Mouse (Mus musculus) midbrain, postnatal 0 days (tissue): Measurements from ENCODE around the gene Thsd7b. TPM values are rescaled to one million over a fixed set of nuclear protein-coding genes. Genes with fewer than 3 reads are reported as not detected.

ENCODE experiments used
- ATAC-seq: fragments of 200-750 bp; cut with Nextera tagmentation; 2 replicates; pipeline ENCODE4 v1.8.0; 2017; ENCODE audit warnings: moderate number of reproducible peaks, mild to moderate bottlenecking, moderate TSS enrichment, moderate library complexity; ENCODE audit not compliant: low FRiP score
- DNase-seq: peaks from one replicate; pipeline ENCODE4 v3.0.0-alpha.2; 2015; ENCODE audit warnings: low spot score
- H3K27ac ChIP-seq: fragments of 300-500 bp; sonication (generic); 2 replicates; pipeline ENCODE4 v1.5.1; 2014; ENCODE audit warnings: low read depth, mild to moderate bottlenecking, low read length, mixed read lengths
- H3K27me3 ChIP-seq: fragments of 300-500 bp; sonication (generic); 2 replicates; pipeline ENCODE4 v1.6.1; 2014; ENCODE audit warnings: low read length, control low read depth, mixed read lengths; ENCODE audit not compliant: insufficient read depth
- H3K36me3 ChIP-seq: fragments of 300-500 bp; sonication (generic); 2 replicates; pipeline ENCODE4 v1.6.1; 2014; ENCODE audit warnings: low read length, control low read depth, mixed read lengths; ENCODE audit not compliant: insufficient read depth
- H3K4me1 ChIP-seq: fragments of 300-500 bp; sonication (generic); 2 replicates; pipeline ENCODE4 v1.6.1; 2014; ENCODE audit warnings: mild to moderate bottlenecking, control low read depth, antibody characterized with exemption, low read length, mixed read lengths; ENCODE audit not compliant: insufficient read depth
- H3K4me2 ChIP-seq: fragments of 300-500 bp; sonication (generic); 2 replicates; pipeline ENCODE4 v1.6.1; 2014; ENCODE audit warnings: low read depth, mild to moderate bottlenecking, low read length, mixed read lengths; ENCODE audit not compliant: poor library complexity, severe bottlenecking
- H3K4me3 ChIP-seq: fragments of 300-500 bp; sonication (generic); 2 replicates; pipeline ENCODE4 v1.5.1; 2014; ENCODE audit warnings: low read depth, mild to moderate bottlenecking, low read length, moderate library complexity
- H3K9ac ChIP-seq: fragments of 300-500 bp; sonication (generic); replicated peaks from 2 replicates; pipeline ENCODE4 v1.6.1; 2014; ENCODE audit warnings: mild to moderate bottlenecking, low read length, moderate library complexity, mixed read lengths; ENCODE audit not compliant: poor library complexity, severe bottlenecking
- H3K9me3 ChIP-seq: fragments of 300-500 bp; sonication (generic); 2 replicates; pipeline ENCODE4 v1.6.1; 2016; ENCODE audit warnings: low read length, control low read depth
- CTCF ChIP-seq: IDR thresholded peaks from 2 replicates; pipeline ENCODE4 v1.5.1; 2016; ENCODE audit warnings: antibody characterized with exemption, mild to moderate bottlenecking
- WGBS: fragments of 180-500 bp; shearing (Covaris S2); extraction: QIAGEN DNeasy Blood & Tissue Kit; methylation state at CpG from one replicate; pipeline ENCODE4 v1.1.7; 2014; 5-methylcytosine and 5-hydroxymethylcytosine counted together
- polyA plus RNA-seq: library from polyadenylated mRNA; unstranded; fragments of >200 nt; fragmentation: Nextera tagmentation; extraction: Ambion mirVana; gene quantifications from 2 replicates; pipeline ENCODE4 v1.2.1, GENCODE M21; 2015
- total RNA-seq: library from RNA; depleted of rRNA; stranded (reverse); fragments of >200 nt; gene quantifications from 2 replicates; pipeline ENCODE4 v1.2.3, GENCODE M21; 2014

The Thsd7b gene
- total and polyA plus RNA-seq, 2 experiments from 2014 or later: 11.6 to 20.8 TPM

GRCm38 (mm10) chr1:130055012-130055411, 781.9 kb downstream of the Thsd7b start:
- Histone ChIP-seq H3K4me3 (no peak overlapping the region), H3K4me1 (no peaks in the 10 kb centered on the region), H3K9me3 (no peaks in the 10 kb centered on the region), H3K27me3 (no peaks in the 10 kb centered on the region), H3K27ac (no peak overlapping the region), H3K36me3 (no peaks in the 10 kb centered on the region), H3K4me2 (no peak overlapping the region), H3K9ac (no peak overlapping the region)
- no peak for TF ChIP-seq CTCF
- DNase-seq (no peak), ATAC-seq (no peak)

- H3K27me3 ChIP-seq: no peaks in the 10 kb centered on the region
- no peaks in the 10 kb centered on the region for H3K36me3 ChIP-seq
- H3K4me1 ChIP-seq: no peaks in the 10 kb centered on the region
- no peaks in the 10 kb centered on the region for H3K9me3 ChIP-seq
- H3K4me2 ChIP-seq: no peak overlapping the region
- H3K27ac ChIP-seq: no peak overlapping the region
- H3K4me3 ChIP-seq: no peak overlapping the region
- no peak for DNase-seq
- H3K9ac ChIP-seq: no peak overlapping the region
- no peak for ATAC-seq
- TF ChIP-seq CTCF: no peak
Measured at GRCm38 (mm10) chr1:130062105-130062504, 789.0 kb downstream of the Thsd7b start.

- H3K9me3 ChIP-seq: no peaks in the 10 kb centered on the region
- DNase-seq: no peak
- H3K36me3 ChIP-seq: no peaks in the 10 kb centered on the region
- H3K4me3 ChIP-seq: no peak overlapping the region
- no peaks in the 10 kb centered on the region for H3K27me3 ChIP-seq
- 78% methylated on average over 3 of the region's 3 CpGs for WGBS
- ATAC-seq: no peak
- no peak overlapping the region for H3K9ac ChIP-seq
- no peak for TF ChIP-seq CTCF
- H3K27ac ChIP-seq: no peak overlapping the region
- H3K4me1 ChIP-seq: no peaks in the 10 kb centered on the region
- H3K4me2 ChIP-seq: no peak overlapping the region
Measured at GRCm38 (mm10) chr1:130066193-130066959, 793.3 kb downstream of the Thsd7b start.

GRCm38 (mm10) chr1:130083788-130084187, 810.7 kb downstream of the Thsd7b start:
- Histone ChIP-seq H3K9me3 (no peaks in the 10 kb centered on the region), H3K4me3 (no peak overlapping the region), H3K27me3 (no peaks in the 10 kb centered on the region), H3K27ac (no peak overlapping the region), H3K36me3 (no peaks in the 10 kb centered on the region), H3K4me1 (no peaks in the 10 kb centered on the region), H3K9ac (no peak overlapping the region), H3K4me2 (no peak overlapping the region)
- WGBS: 82% methylated on average over 2 of the region's 2 CpGs
- no peak for TF ChIP-seq CTCF
- DNase-seq (no peak), ATAC-seq (no peak)

GRCm38 (mm10) chr1:130085207-130085606, 812.1 kb downstream of the Thsd7b start:
- Histone ChIP-seq H3K4me2 (no peak overlapping the region), H3K36me3 (no peaks in the 10 kb centered on the region), H3K4me1 (no peaks in the 10 kb centered on the region), H3K27me3 (no peaks in the 10 kb centered on the region), H3K9me3 (no peaks in the 10 kb centered on the region), H3K4me3 (no peak overlapping the region), H3K9ac (no peak overlapping the region), H3K27ac (no peak overlapping the region)
- DNase-seq (no peak), ATAC-seq (no peak)
- WGBS: 77% methylated on average over 3 of the region's 3 CpGs
- no peak for TF ChIP-seq CTCF

- H3K9me3 ChIP-seq: no peaks in the 10 kb centered on the region
- 90% methylated on average over 2 of the region's 2 CpGs for WGBS
- DNase-seq: no peak
- no peaks in the 10 kb centered on the region for H3K27me3 ChIP-seq
- H3K27ac ChIP-seq: no peak overlapping the region
- H3K9ac ChIP-seq: no peak overlapping the region
- no peak overlapping the region for H3K4me3 ChIP-seq
- TF ChIP-seq CTCF: no peak
- no peak for ATAC-seq
- H3K4me2 ChIP-seq: no peak overlapping the region
- no peaks in the 10 kb centered on the region for H3K36me3 ChIP-seq
- no peaks in the 10 kb centered on the region for H3K4me1 ChIP-seq
Measured at GRCm38 (mm10) chr1:130085910-130086309, 812.8 kb downstream of the Thsd7b start.
